9 mouse cellular contexts compared by ENCODE assay signal in the genomic region with DNA sequence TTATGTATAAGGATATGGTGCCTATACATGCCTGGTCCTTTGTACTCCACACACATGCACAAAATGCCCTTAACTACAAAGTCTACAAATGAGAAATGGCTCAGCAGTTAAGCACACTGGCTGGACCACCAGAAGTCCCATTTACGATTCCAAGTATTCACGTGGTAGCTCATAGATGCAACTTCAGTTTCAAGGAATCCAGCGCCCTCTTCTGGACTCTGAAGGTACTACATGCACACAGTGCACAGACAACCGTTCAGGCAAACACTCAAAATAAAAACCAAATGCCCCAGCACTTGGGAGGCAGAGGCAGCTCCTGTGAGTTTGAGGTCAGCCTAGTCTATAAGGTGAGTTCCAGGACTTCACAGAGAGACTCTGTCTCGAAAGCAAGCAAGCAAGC. TPM values are rescaled to one million over a fixed set of nuclear protein-coding genes. Genes with fewer than 3 reads are reported as not detected.
A peak's percentile ranks its signal among the peaks of the same experiment; 100 is the strongest.
DNase-seq lines count a peak whose midpoint lies in the region; ATAC-seq and TF ChIP-seq lines count a peak whose summit lies in the region.
"Had no signal": no experiment of that assay in that cellular context is flagged by ENCODE, and none has a peak within 500 bp of the region (broad histone marks: within the 10 kb centered on the region; RNA-seq: fewer than 3 reads in every experiment).

No protein-coding gene starts in this region.

- DNase-seq in gastrocnemius, adult 2 months, result no peak
- DNase-seq in gastrocnemius, postnatal 14 days, result no peak
- DNase-seq in lung, postnatal 36 days, result peak; percentile 27
- no peak for DNase-seq in lung, postnatal 4 days
- DNase-seq in R1 (ENCODE audit: low read depth, low spot score), result peak; percentile 88
- DNase-seq in naive thymus-derived CD4-positive, alpha-beta T cell, adult 2 months (ENCODE audit: low read depth), result peak; percentile 51
- DNase-seq in ovary, postnatal 14 days (ENCODE audit: low spot score), result no peak

- H3K27ac ChIP-seq in gastrocnemius, adult 2 months, result no peak overlapping the region

- H3K4me3 ChIP-seq in gastrocnemius, adult 2 months, result no peak overlapping the region

- intact Hi-C loops in gastrocnemius, adult 2 months (cut with DNase I), result no loop called here
- intact Hi-C loops in gastrocnemius, postnatal 14 days (cut with DNase I; ENCODE audit: low total_unique reads), result no loop called here

- no peak for ATAC-seq in frontal cortex, adult (ENCODE audit: low TSS enrichment)

- peak; percentile 59 for TF ChIP-seq CTCF in gastrocnemius, adult 2 months (IDR thresholded peaks at IDR 0.05)

RNA-seq across cellular contexts. Expression of a gene that starts 8.2 kb away (rescaled TPM):
- total RNA-seq in gastrocnemius, adult 2 months (2021), result not detected
- total RNA-seq in gastrocnemius, postnatal 14 days (2021), result not detected
- total RNA-seq: layer of hippocampus, adult 18-20 months had no signal

RNA-seq across cellular contexts. Expression of a gene that starts 28.3 kb away (rescaled TPM):
- 10 to 100 TPM; 45.5 to 89.1 TPM for total RNA-seq in gastrocnemius, adult 2 months (2021)
- total RNA-seq in gastrocnemius, postnatal 14 days (2021), result 10 to 100 TPM; 33.3 to 62.2 TPM

Comparison
In these comparisons a context has a peak if more than half of its experiments do, and no peak if none do; other contexts are left out.
1. DNase-seq: peak in lung, postnatal 36 days (single experiment), R1 (single experiment) and naive thymus-derived CD4-positive, alpha-beta T cell, adult 2 months (single experiment); none in gastrocnemius, adult 2 months (single experiment), gastrocnemius, postnatal 14 days (single experiment), lung, postnatal 4 days (0 of 2) and ovary, postnatal 14 days (single experiment).